Mouse (Mus musculus): ENCODE measurements around the gene Polh. TPM values are rescaled to one million over a fixed set of nuclear protein-coding genes. Genes with fewer than 3 reads are reported as not detected.

Gene Polh
- polyA plus RNA-seq, 1 experiment from 2014 or later, result 15.4 TPM

DNA sequence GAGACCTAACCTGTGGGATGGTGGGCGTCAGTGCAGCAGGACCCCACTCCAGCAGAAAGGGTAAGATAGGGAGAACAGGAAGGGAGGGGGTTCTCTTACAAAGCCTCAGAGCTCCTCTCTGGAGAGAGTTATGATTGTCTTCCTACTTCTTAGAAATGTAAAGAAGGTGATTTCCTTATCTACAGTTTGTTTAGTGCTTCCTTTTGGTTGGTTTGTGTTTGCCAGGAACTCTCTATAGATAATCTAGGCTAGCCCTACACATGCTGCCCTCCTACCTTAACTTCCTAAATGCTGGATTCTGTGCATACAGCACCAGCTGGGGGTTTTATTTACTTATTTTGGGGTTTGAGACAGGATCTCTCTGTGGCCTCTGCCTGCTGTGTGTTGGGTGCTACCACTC lies 33.6 kb upstream of the Polh start:
- Histone ChIP-seq H3K4me3 (replicated peaks) (no peak overlapping the region), H3K9ac (no peak overlapping the region), H3K27ac (no peak overlapping the region), H3K4me1 (no peaks in the 10 kb centered on the region), H3K27me3 (replicated peaks) (no peaks in the 10 kb centered on the region), H3K36me3 (peaks cover 57% of the 10 kb centered on the region), H3K4me2 (no peak overlapping the region), H3K9me3 (no peaks in the 10 kb centered on the region)
- no peak for ATAC-seq (ENCODE audit: insufficient read depth, low FRiP score, low read depth)
- WGBS, result 79% methylated on average over 1 of the region's 1 CpGs

DNA sequence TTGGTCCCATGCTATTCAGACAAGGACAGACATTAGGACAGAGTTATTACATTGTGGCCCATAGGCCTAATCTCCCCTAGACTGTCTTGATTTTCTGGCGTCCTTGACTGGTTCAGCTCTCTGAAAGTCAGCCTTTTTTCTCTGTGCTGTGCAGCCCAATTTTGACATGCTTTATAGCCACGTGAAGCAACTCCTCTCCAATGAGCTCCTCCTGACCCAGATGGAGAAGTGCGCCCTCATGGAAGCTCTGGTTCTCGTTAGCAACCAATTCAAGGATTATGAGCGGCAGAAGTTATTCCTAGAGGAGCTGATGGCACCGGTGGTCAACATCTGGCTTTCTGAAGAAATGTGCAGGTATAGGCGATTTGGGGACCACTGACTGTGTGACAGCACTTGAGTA lies 25.1 kb upstream of the Polh start:
- WGBS, result 89% methylated on average over 7 of the region's 7 CpGs

DNA sequence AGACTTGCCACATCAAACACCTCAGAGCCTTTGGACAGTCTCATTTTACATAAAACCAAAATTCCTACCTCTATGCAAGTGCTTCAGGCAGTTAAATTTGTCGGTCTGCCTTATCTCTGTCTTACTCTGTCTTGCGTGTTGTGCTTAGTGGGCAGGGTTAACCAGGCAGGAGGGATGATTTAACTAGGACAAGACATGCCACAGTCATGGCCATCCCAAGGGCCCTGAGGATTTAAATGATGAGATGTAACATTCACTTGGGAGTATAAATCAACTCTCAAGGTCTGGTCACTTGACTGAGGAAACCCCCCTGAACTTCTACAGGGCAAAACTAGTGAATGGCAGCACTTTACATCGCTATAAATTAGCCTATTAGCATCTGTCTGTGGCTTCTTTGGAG lies 19.2 kb upstream of the Polh start:
- Histone ChIP-seq H3K4me3 (replicated peaks) (no peak overlapping the region), H3K4me1 (no peaks in the 10 kb centered on the region), H3K9ac (no peak overlapping the region), H3K9me3 (no peaks in the 10 kb centered on the region), H3K36me3 (peaks cover 44% of the 10 kb centered on the region), H3K4me2 (no peak overlapping the region), H3K27me3 (replicated peaks) (no peaks in the 10 kb centered on the region), H3K27ac (no peak overlapping the region)
- no peak for ATAC-seq (ENCODE audit: insufficient read depth, low FRiP score, low read depth)
- WGBS, result 83% methylated on average over 3 of the region's 3 CpGs

More for the DNA sequence above, 25.1 kb upstream of the Polh start:
- Histone ChIP-seq H3K4me1 (no peaks in the 10 kb centered on the region), H3K9ac (no peak overlapping the region), H3K27ac (no peak overlapping the region), H3K4me2 (no peak overlapping the region), H3K9me3 (no peaks in the 10 kb centered on the region), H3K27me3 (replicated peaks) (no peaks in the 10 kb centered on the region), H3K4me3 (replicated peaks) (no peak overlapping the region), H3K36me3 (peaks cover 51% of the 10 kb centered on the region)
- ATAC-seq (ENCODE audit: insufficient read depth, low FRiP score, low read depth), result no peak

DNA sequence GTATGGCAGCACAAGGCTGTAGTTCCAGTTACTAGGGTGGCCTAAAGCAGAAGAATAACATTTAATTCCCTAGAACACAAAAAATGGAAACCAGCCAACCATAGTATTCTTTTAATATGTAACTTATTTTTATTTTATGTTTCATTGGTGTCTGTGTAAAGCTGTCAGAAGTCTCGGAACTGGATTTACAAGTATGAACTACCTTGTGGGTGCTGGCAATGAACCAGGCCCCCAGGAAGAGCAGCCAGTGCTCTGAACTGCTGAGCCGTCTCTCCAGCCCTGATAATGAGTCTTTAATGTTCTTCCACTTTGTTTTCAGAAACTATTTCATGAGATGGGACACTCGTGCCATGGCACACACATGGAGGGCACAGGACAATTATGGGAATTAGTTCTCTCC lies 8.1 kb upstream of the Polh start:
- ATAC-seq (ENCODE audit: insufficient read depth, low FRiP score, low read depth), result no peak
- Histone ChIP-seq H3K4me1 (no peaks in the 10 kb centered on the region), H3K27me3 (replicated peaks) (no peaks in the 10 kb centered on the region), H3K36me3 (peaks cover 59% of the 10 kb centered on the region), H3K9me3 (no peaks in the 10 kb centered on the region), H3K4me2 (no peak overlapping the region), H3K27ac (no peak overlapping the region), H3K4me3 (replicated peaks) (no peak overlapping the region), H3K9ac (no peak overlapping the region)
- WGBS, result 83% methylated on average over 3 of the region's 3 CpGs

DNA sequence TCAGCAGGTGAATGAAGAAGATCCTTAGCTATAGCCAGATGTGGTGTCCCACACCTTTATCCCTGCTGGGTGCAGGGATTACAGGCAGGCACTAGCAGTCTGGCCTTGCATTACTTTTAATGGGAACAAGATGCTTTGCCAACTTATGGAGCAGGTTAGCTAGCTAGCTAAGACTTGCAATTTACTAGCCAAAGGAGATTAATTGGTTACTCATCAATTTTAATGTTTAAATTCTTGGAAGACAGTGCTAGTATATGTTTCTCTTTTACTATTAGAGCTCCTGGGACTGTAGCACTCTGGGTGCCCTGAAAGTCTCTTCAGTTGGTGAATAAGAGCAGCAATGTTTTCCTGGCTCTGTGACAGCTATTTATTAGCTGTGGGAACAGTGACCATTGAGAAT lies 4.2 kb upstream of the Polh start:
- H3K4me2 ChIP-seq, result no peak overlapping the region
- no peak overlapping the region for H3K4me3 ChIP-seq (replicated peaks)
- H3K9ac ChIP-seq, result no peak overlapping the region
- peaks cover 7% of the 10 kb centered on the region; the same call in 1 of the 2 replicates for H3K4me1 ChIP-seq
- no peaks in the 10 kb centered on the region for H3K27me3 ChIP-seq (replicated peaks)
- no peak for ATAC-seq (ENCODE audit: insufficient read depth, low FRiP score, low read depth)
- H3K9me3 ChIP-seq, result no peaks in the 10 kb centered on the region
- peaks cover 47% of the 10 kb centered on the region for H3K36me3 ChIP-seq
- H3K27ac ChIP-seq, result no peak overlapping the region

DNA sequence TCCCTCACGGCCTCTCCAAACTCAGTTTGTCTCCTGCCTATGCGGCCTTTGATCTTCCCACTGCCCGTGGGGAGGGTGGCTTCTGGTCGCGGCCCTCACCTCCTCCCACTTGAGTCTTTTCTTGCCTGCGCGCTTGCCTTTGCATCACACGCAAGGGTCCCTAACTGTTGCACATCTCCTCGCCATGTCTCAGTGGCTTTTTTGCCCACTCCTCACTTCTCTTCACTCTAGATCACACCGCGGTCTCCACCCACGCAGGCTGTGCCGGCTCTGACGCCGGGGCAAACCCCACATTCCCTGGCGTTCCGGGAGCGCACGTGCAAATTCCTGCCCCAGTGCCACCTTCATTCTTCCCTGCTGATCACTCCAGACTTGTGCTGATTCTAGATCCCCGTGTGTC lies 633 bp upstream of the Polh start:
- no peak; the same call in 1 of the 2 replicates for ATAC-seq (ENCODE audit: insufficient read depth, low FRiP score, low read depth)
- Histone ChIP-seq H3K9ac (peak overlapping the region; percentile 89), H3K4me1 (peaks cover 7% of the 10 kb centered on the region; the same call in 1 of the 2 replicates), H3K36me3 (peaks cover 21% of the 10 kb centered on the region), H3K9me3 (no peaks in the 10 kb centered on the region), H3K27ac (peak overlapping the region; percentile 74), H3K27me3 (replicated peaks) (no peaks in the 10 kb centered on the region), H3K4me3 (replicated peaks) (peak overlapping the region; percentile 98), H3K4me2 (peak overlapping the region; percentile 70)
- WGBS, result under 1% methylated on average over 20 of the region's 20 CpGs

DNA sequence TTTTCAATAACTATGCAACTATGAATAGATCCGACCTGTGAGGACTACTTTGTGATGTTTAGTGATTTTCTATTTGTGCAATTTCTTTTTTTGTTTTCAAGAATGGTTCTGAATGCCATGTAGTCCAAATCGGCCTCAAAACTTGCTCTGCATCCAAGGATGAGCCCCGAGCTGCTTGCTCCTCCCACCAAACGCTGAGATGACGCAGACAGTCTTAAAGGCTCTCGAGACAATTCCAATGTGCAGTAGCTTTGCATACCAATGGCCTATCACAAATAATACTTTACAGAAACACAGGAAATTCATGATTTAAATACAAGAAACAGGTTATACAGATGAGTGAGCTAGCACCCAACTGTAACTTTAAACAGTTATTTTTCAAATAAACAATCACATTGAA lies 1.3 kb downstream of the Polh start:
- Histone ChIP-seq H3K9ac (peak overlapping the region; percentile 4; the same call in 1 of the 2 replicates), H3K27me3 (replicated peaks) (no peaks in the 10 kb centered on the region), H3K27ac (no peak overlapping the region), H3K36me3 (peaks cover 21% of the 10 kb centered on the region), H3K4me3 (replicated peaks) (peak overlapping the region; percentile 98; the same call in 1 of the 2 replicates), H3K4me2 (peak overlapping the region; percentile 70), H3K4me1 (peaks cover 7% of the 10 kb centered on the region; the same call in 1 of the 2 replicates), H3K9me3 (no peaks in the 10 kb centered on the region)
- 52% methylated on average over 6 of the region's 6 CpGs for WGBS
- ATAC-seq (ENCODE audit: insufficient read depth, low FRiP score, low read depth), result no peak

DNA sequence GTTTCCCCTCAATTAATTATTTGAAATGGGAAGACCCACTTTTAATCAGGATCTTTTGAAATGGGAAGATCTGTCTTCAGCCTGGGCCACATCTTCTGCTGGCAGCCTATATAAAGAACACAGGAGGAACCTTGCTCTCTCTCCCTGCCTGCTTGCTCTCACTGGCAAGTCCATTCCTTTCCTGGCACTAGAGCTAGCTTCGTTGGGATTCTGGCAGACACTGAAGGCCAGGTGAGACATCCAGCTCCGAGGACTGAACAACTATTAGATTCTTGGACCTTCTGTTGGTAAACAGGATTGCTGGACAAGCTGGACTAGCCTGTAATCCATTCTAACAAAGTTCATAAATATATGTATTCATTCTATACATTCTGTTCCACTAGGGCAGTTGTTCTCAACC lies 13.6 kb downstream of the Polh start:
- Histone ChIP-seq H3K27me3 (replicated peaks) (no peaks in the 10 kb centered on the region), H3K4me2 (no peak overlapping the region), H3K27ac (no peak overlapping the region), H3K9me3 (no peaks in the 10 kb centered on the region), H3K9ac (no peak overlapping the region), H3K36me3 (peaks cover 45% of the 10 kb centered on the region), H3K4me1 (no peaks in the 10 kb centered on the region), H3K4me3 (replicated peaks) (no peak overlapping the region)
- ATAC-seq (ENCODE audit: insufficient read depth, low FRiP score, low read depth), result no peak
- 87% methylated on average over 2 of the region's 2 CpGs for WGBS

DNA sequence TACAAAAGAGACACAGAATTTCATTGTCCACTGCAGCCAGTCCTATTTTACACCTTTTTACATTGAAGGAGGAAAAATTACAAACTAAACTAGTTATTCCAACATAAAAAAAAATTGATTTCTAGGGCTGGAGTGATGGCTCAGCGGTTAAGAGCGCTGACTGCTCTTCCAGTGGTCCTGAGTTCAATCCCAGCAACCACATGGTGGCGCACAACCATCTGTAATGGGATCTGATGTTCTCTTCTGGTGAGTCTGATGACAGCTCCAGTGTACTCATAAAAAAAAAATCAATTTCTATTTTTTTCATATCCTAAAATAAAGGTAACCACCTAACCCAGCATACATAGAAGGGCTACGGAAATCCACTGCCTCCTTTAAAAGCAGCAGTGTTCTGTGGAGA lies 20.2 kb downstream of the Polh start:
- no peak overlapping the region for H3K4me2 ChIP-seq
- H3K4me1 ChIP-seq, result no peaks in the 10 kb centered on the region
- H3K27me3 ChIP-seq (replicated peaks), result no peaks in the 10 kb centered on the region
- no peak overlapping the region for H3K4me3 ChIP-seq (replicated peaks)
- 85% methylated on average over 4 of the region's 4 CpGs for WGBS
- H3K36me3 ChIP-seq, result peaks cover 56% of the 10 kb centered on the region
- no peak overlapping the region for H3K27ac ChIP-seq
- no peaks in the 10 kb centered on the region for H3K9me3 ChIP-seq
- no peak overlapping the region for H3K9ac ChIP-seq
- ATAC-seq (ENCODE audit: insufficient read depth, low FRiP score, low read depth), result no peak

DNA sequence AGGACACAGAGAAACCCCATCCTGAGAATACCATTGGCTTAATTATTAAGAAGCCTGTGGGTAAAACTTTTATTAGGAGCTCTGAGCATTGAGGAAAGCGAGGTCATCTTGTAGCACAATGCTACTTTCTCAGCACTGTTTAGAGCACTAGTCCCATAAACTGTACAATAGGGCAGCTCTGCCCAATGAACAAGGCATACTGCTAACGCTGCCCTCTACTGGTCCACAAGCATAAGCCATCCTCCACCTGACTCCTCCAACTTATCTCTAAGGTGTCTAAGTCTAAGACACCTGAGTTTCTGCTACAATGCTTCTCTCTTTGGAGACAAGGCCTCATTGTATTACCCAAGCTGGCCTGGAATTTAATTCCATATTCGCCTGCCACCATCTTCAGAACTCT lies 31.9 kb downstream of the Polh start:
- Histone ChIP-seq H3K36me3 (peaks cover 64% of the 10 kb centered on the region), H3K9me3 (no peaks in the 10 kb centered on the region), H3K27ac (no peak overlapping the region), H3K4me2 (no peak overlapping the region), H3K4me1 (no peaks in the 10 kb centered on the region), H3K4me3 (replicated peaks) (no peak overlapping the region), H3K27me3 (replicated peaks) (no peaks in the 10 kb centered on the region), H3K9ac (no peak overlapping the region)
- 83% methylated on average over 3 of the region's 3 CpGs for WGBS
- ATAC-seq (ENCODE audit: insufficient read depth, low FRiP score, low read depth), result no peak

DNA sequence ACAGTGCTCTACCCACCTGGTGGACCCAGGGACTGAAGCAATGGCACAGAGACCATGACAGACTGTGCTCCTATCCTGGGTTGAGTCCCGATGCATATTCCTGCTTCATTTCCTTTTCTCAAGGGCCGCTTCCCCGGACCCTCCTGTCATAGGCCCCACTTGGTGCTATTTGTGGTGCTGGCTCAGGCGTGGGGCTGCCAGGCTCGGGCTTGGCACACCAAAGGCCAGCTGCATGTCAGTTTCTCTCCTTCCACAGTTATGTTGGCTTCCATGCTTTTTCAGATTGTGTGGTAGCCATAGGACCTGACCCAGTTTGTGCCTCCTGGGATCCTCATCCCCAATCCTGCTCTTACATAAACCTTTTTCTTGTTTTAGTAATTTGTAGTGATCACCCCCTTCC lies 33.7 kb downstream of the Polh start:
- H3K9me3 ChIP-seq, result no peaks in the 10 kb centered on the region
- peaks cover 77% of the 10 kb centered on the region for H3K36me3 ChIP-seq
- H3K27me3 ChIP-seq (replicated peaks), result no peaks in the 10 kb centered on the region
- H3K4me3 ChIP-seq (replicated peaks), result no peak overlapping the region
- no peaks in the 10 kb centered on the region for H3K4me1 ChIP-seq
- WGBS, result 89% methylated on average over 5 of the region's 5 CpGs
- ATAC-seq (ENCODE audit: insufficient read depth, low FRiP score, low read depth), result no peak
- H3K9ac ChIP-seq, result no peak overlapping the region
- no peak overlapping the region for H3K27ac ChIP-seq
- no peak overlapping the region for H3K4me2 ChIP-seq

DNA sequence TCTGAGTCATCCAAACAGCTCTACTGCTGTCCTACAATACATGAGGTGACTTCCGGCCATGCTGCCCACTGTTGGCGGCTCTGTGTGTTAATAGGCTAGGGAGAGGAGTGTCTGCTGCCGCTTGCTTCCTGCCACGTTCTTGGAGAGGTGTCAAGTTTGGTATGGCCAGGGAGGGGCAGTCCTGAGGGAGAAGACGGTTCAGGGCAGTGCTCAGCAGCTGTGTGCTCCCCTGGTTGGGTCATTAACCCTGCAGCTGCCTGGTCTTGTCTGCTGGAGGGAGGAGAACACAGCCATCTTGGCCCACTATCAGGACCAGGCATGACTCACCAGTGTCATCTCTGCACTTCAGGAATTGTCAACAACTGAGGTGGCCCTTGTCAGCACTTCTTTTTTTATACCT lies 34.1 kb downstream of the Polh start:
- whole genome bisulfite sequencing, result 47% methylated on average over 5 of the region's 5 CpGs
- no peak overlapping the region for H3K9ac ChIP-seq
- H3K4me1 ChIP-seq, result 0 out of 2 replicates have a peak, but pooled peaks cover 2% of the 10 kb centered on the region
- peaks cover 77% of the 10 kb centered on the region for H3K36me3 ChIP-seq
- ATAC-seq (ENCODE audit: insufficient read depth, low FRiP score, low read depth), result no peak
- no peak overlapping the region for H3K4me2 ChIP-seq
- no peaks in the 10 kb centered on the region for H3K27me3 ChIP-seq (replicated peaks)
- H3K9me3 ChIP-seq, result no peaks in the 10 kb centered on the region
- no peak overlapping the region for H3K27ac ChIP-seq
- H3K4me3 ChIP-seq (replicated peaks), result no peak overlapping the region

DNA sequence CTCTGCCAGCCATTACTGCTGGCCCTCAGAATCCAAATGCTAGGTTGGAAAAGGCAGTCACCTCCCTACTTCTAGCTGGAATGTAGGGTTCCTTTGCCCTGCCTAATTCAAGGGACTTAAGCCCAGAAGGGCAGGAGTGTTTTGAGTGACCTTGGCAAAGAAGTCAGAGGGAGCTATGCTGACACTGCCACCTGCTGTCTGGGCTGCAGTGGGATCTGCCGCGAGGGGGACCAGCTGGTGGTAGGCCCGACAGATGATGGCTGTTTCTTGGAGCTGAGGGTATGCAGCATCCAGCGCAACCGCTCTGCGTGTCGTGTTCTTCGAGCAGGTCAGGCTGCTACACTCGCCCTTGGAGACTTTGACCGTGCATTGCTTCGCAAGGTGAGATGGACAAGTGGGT lies 35.4 kb downstream of the Polh start:
- H3K4me3 ChIP-seq (replicated peaks), result no peak overlapping the region
- ATAC-seq (ENCODE audit: insufficient read depth, low FRiP score, low read depth), result no peak
- H3K27me3 ChIP-seq (replicated peaks), result no peaks in the 10 kb centered on the region
- H3K9me3 ChIP-seq, result no peaks in the 10 kb centered on the region
- H3K9ac ChIP-seq, result no peak overlapping the region
- H3K36me3 ChIP-seq, result peaks cover 65% of the 10 kb centered on the region
- H3K4me1 ChIP-seq, result peaks cover 14% of the 10 kb centered on the region
- H3K27ac ChIP-seq, result no peak overlapping the region
- H3K4me2 ChIP-seq, result no peak overlapping the region
- WGBS, result 84% methylated on average over 11 of the region's 11 CpGs
